Mouse (Mus musculus): ENCODE measurements around the gene Atat1.

DNA sequence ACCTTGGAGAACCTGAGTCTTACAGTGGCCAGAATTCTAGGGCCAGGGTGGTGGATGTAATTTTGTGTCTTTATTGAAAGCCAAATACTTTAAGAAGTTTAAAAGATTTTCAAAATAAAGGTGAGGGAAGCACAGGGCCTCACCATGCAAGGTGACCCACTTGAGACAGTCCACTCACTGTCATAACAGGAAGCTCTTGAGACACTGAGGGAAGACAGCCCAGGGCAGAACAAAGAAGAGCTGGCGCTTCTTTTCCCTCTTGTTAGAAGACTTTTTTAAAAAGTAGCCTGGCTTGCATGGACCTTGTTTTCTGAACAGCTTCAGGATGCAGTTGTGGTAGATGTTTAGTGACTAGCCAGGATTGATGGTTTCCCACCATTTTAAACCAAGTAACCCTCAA, 10.5 kb upstream of the Atat1 start:
- TF ChIP-seq CTCF (IDR thresholded peaks at IDR 0.05) (no peak), POLR2A (IDR thresholded peaks at IDR 0.05; ENCODE audit: insufficient read depth, low read depth, low read length) (no peak; the same call in 1 of the 2 replicates), EP300 (IDR thresholded peaks at IDR 0.05; ENCODE audit: insufficient read depth, low read depth, low read length) (0 out of 2 replicates have a peak, but pooled peaks have one; percentile 7)
